Mouse (Mus musculus): ENCODE measurements around the gene Gm14326.
A peak's percentile ranks its signal among the peaks of the same experiment; 100 is the strongest.
"Not testable (repeated sequence)": the region's sequence is repeated elsewhere in the genome, so short reads cannot be mapped to it uniquely, and the experiment has no call there.

Gm14326 gene

DNA sequence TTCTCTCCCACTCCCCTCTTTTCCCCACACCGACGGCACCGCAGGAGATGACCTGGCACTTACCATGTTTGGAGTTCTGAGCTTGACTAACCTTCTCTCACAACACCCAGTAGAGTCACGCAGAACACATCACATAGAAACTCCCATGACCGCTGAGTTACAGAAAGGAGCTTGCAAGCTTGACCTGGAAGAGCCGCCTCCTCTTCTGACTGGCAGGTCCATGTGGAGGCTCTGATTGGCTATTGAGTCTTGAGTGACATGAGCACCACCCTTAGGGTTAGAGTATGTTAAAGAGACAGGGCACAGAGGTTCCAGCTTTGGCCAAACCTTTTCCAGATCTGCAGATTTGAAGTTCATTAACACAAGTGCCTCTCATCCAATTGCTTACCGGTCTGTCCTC is at the start of gene Gm14326:
TSS of gene Gm14326 (minus strand) at position 153 of the 400 bp plus-strand sequence.
- peak; percentile 94 for DNase-seq

DNA sequence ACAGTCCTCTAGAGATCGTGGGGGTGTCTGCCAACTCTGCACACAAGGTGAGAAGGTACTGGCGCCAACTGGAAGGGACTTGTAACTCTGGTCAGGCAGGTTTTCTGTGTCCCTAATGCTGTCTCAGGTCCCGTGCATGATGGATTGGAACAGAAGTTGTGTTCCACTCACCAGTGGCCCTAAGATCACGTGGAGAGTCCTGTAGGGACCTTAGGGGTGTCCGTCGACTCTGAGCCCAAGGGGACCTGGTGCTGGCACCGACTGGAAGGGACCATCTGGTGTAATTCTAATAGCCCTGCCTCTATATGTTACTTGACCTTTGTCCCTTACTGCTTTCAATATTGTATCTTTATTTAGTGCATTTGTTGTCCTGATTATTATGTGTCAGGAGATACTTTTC is 17.7 kb upstream of the Gm14326 start:
- not testable (repeated sequence) for DNase-seq

DNA sequence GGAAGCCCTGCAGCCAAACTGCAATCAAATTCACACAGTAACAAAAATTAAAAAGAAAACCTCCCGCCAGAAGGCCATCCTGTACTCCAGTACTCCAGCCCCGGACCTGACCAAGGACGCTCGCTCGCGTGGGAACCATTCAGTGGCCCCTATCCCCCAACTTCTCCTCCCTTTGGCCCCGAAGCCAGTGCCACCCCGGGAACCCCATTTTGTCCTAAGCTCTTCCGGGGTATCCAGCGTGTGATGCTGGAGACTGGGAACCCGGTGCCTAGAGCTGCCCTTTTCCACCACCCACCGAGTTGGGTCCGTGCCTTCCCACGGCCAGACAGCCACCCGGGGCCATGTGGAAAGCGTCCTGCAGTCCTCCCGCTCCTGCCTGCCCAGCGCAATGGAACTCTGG is 363 bp downstream of the Gm14326 start:
- DNase-seq = peak; percentile 4 to 9

DNA sequence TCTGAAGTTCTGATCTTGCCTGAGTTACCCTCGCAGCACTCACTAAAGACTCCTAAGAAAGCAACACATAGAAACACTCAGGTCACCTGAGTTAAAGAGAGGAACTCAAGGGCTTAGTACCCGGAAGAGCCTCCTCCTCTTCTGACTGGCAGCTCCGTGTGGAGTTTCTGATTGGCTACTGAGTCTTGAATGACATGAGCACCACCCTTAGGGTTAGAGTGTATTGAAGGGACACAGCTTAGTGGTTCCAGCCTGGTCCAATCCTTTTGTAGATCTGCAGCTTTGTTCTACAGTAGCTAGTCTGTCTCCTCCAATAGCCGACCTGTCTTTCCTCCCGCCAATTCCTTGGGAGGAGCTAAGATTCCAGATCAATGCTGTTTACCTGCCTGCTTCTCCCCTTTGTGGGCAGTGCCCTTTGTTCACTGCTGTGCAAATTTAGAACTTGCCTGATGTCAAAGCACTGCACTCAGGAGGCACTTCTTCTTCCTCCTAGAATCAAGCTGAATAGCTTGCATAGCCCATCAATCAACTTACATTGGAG is 31.5 kb downstream of the Gm14326 start, which contains the start of gene Zfp972:
TSS of gene Zfp972 (minus strand) at position 51 of the 541 bp plus-strand sequence.
- DNase-seq = not testable (repeated sequence)

DNA sequence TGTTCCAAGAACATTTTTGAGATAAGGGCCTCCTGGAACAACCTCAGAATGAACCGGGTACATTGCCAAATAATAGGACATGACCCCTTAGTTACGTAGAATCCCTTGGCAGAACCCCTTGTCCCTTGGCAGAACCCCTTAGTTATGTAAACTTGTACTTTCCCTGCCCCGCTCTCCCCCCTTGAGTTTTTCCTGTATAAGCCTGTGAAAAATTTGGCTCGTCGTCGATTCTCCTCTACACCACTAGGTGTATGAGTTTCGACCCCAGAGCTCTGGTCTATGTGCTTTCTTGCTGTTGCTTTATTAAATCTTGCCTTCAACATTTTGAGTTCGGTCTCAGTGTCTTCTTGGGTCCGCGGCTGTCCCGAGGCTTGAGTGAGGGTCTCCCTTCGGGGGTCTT is 53.8 kb downstream of the Gm14326 start:
- DNase-seq = not testable (repeated sequence)

DNA sequence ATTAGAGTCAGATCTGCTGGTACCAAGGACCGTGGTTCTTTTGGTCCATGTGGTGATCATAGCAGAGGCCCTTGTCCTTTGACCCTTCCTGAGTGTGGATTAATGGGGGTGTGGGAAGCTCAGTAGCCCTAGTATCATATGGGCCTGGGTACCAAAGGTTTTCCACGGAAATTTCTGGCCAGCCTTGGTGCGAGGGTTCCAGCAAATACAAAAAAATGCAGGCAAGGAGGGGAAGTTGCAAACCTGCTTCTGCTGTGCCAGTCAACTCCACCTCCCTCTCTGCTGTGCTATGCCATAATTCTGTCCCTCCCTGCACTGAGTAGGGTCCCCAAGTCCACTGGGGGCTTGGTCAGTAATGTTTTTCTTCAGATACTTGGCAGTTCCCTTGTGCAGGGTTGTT is 58.9 kb downstream of the Gm14326 start:
- DNase-seq = not testable (repeated sequence)

DNA sequence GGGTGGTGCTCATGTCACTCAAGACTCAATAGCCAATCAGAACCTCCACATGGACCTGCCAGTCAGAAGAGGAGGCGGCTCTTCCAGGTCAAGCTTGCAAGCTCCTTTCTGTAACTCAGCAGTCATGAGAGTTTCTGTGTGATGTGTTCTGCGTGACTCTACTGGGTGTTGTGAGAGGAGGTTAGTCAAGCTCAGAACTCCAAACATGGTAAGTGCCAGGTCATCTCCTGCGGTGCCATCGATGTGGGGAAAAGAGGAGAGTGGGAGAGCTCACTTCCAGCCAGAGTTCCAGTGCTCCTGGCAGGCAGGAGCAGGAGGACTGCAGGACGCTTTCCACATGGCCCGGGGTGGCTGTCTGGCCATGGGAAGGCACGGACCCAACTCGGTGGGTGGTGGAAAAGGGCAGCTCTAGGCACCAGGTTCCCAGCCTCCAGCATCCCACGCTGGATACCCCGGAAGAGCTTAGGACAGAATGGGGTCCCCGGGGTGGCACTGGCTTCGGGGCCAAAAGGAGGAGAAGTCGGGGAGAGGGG is 60.0 kb downstream of the Gm14326 start, which contains the start of gene Gm14327:
TSS of gene Gm14327 (plus strand) at position 51 of the 533 bp plus-strand sequence.
- DNase-seq = not testable (repeated sequence)

DNA sequence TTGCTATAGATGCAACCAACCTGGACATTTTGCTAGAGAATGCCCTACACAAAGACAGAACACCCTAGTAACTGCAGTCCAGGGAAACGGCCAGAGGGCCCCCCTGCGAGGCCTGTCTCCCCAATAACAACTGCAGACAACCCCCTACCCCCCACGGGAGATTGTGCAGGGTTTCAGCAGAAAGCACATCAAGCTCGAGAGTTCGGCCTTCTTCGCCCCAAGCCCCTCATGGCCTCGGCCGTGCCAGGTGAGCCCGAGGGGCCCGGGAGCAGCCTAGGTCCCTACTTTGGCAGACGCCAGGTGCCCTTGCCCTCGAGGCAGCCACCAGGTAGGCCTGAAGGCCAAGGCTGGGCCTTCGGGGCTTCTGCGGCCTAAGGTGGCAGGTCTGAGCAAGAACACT is 69.4 kb downstream of the Gm14326 start:
- DNase-seq = not testable (repeated sequence)

Measured in lung, adult 18-20 months (tissue).